In the genomic region with DNA sequence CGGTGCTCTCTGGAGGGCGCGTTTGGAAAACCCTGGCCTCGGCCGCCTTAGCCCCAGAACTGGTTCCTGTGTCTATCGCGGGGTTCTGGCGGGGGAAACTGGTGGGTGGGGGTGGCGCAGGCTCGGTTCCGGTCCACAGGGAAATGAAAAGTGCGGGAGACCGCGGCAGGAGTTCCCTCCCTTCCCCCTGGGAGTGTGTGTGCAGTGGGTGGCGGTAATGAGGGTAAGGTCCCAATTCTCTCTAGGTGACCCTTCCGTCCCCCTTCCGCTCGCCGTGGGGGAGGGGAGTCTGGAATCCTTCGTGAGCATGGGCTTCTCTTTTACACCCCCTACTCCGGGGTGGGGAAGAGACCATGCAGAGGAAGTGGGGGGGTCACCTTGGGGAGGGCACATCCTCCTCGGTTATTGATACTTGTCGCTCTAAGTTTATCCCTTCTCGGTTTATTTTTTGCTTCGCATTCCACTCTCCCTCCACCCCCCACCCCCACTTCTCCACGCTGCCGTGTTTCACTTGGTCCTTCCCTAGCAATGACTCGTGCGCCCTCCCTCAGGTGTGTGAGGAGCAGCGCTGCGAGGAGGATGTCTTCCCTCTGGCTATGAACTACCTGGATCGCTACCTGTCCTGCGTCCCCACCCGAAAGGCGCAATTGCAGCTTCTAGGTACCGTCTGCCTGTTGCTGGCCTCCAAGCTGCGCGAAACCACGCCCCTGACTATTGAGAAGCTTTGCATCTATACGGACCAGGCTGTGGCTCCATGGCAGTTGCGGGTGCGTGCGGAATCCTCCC, we compare ENCODE assay signal across 1 mouse cellular context.
TF ChIP-seq lines count a peak whose summit lies in the region.

No protein-coding gene starts in this region.

TF ChIP-seq in CH12.LX, 34 proteins besides CTCF, POLR2A, EP300 and RAD21 (continued from another document):
- TF ChIP-seq GABPA (IDR thresholded peaks at IDR 0.05; ENCODE audit: insufficient replicate concordance, low read depth, low read length) (no peak), MXI1 (IDR thresholded peaks at IDR 0.05; ENCODE audit: low read depth, low read length) (no peak; the same call in 1 of the 2 replicates), CHD1 (IDR thresholded peaks at IDR 0.05; ENCODE audit: low read depth, low read length) (no peak), NRF1 (IDR thresholded peaks at IDR 0.05; ENCODE audit: low read depth, low read length) (no peak), ELF1 (IDR thresholded peaks at IDR 0.05; ENCODE audit: low read depth, low read length) (peak; percentile 14; the same call in 1 of the 2 replicates), TCF12 (IDR thresholded peaks at IDR 0.05; ENCODE audit: low read depth, low read length) (no peak), BHLHE40 (IDR thresholded peaks at IDR 0.05; ENCODE audit: low read depth, low read length) (0 out of 2 replicates have a peak, but pooled peaks have one; percentile 14), NELFE (IDR thresholded peaks at IDR 0.05; ENCODE audit: low read depth, low read length) (no peak), HCFC1 (IDR thresholded peaks at IDR 0.05; ENCODE audit: low read depth, low read length) (peak; percentile 34)
